Comparison of ENCODE assay signal across 12 mouse cellular contexts in genomic region chr10:58936441-58936860, GRCm38 (mm10).
A peak's percentile ranks its signal among the peaks of the same experiment; 100 is the strongest.
DNase-seq lines count a peak whose midpoint lies in the region; ATAC-seq lines count a peak whose summit lies in the region.
"Had no signal": no experiment of that assay in that cellular context is flagged by ENCODE, and none has a peak within 500 bp of the region (broad histone marks: within the 10 kb centered on the region; RNA-seq: fewer than 3 reads in every experiment).

No protein-coding gene starts in this region.

- H3K4me3 ChIP-seq in embryonic facial prominence, embryonic 14.5 days (ENCODE audit: low read depth, low read length), result no peak overlapping the region
- no peak overlapping the region for H3K4me3 ChIP-seq in embryonic facial prominence, embryonic 10.5 days
- no peak overlapping the region for H3K4me3 ChIP-seq in stomach, embryonic 16.5 days (replicated peaks; ENCODE audit: low read length)
- H3K4me3 ChIP-seq: heart, embryonic 13.5 days; liver, embryonic 12.5 days; megakaryocyte, embryonic 14.5 days had no signal

- H3K9ac ChIP-seq in embryonic facial prominence, embryonic 14.5 days (ENCODE audit: low read depth, low read length), result no peak overlapping the region
- H3K9ac ChIP-seq in stomach, embryonic 16.5 days (ENCODE audit: low read length), result no peak overlapping the region
- H3K9ac ChIP-seq: heart, embryonic 13.5 days; liver, embryonic 12.5 days had no signal

- H3K4me1 ChIP-seq in embryonic facial prominence, embryonic 14.5 days (ENCODE audit: control insufficient read depth, insufficient read depth, low read length), result 0 out of 2 replicates have a peak, but pooled peaks cover 18% of the 10 kb centered on the region
- peaks cover 20% of the 10 kb centered on the region for H3K4me1 ChIP-seq in embryonic facial prominence, embryonic 10.5 days
- peaks cover 17% of the 10 kb centered on the region; the same call in 1 of the 2 replicates for H3K4me1 ChIP-seq in stomach, embryonic 16.5 days (ENCODE audit: control insufficient read depth, insufficient read depth, low read length)
- H3K4me1 ChIP-seq: liver, embryonic 12.5 days; megakaryocyte, embryonic 14.5 days had no signal

- no peak for ATAC-seq in embryonic facial prominence, embryonic 14.5 days (ENCODE audit: low read depth)
- ATAC-seq in stomach, embryonic 16.5 days (ENCODE audit: insufficient read depth, low FRiP score), result peak; percentile 69; the same call in 1 of the 2 replicates
- ATAC-seq: liver, embryonic 12.5 days had no signal

- no peak overlapping the region for H3K27ac ChIP-seq in embryonic facial prominence, embryonic 14.5 days (replicated peaks; ENCODE audit: low read depth, low read length)
- no peak overlapping the region for H3K27ac ChIP-seq in embryonic facial prominence, embryonic 10.5 days (replicated peaks)
- no peak overlapping the region for H3K27ac ChIP-seq in stomach, embryonic 16.5 days (ENCODE audit: low read length)
- H3K27ac ChIP-seq: heart, embryonic 13.5 days; liver, embryonic 12.5 days had no signal

- no peaks in the 10 kb centered on the region for H3K9me3 ChIP-seq in embryonic facial prominence, embryonic 14.5 days (ENCODE audit: control insufficient read depth, low read length)
- no peaks in the 10 kb centered on the region for H3K9me3 ChIP-seq in embryonic facial prominence, embryonic 10.5 days
- no peaks in the 10 kb centered on the region for H3K9me3 ChIP-seq in stomach, embryonic 16.5 days (replicated peaks; ENCODE audit: control insufficient read depth, low read length)
- H3K9me3 ChIP-seq: liver, embryonic 12.5 days; megakaryocyte, embryonic 14.5 days had no signal

- DNase-seq in embryonic facial prominence, embryonic 14.5 days (ENCODE audit: low spot score), result peak; percentile 39
- no peak for DNase-seq in embryonic facial prominence, embryonic 10.5 days (ENCODE audit: low spot score)
- peak; percentile 45 for DNase-seq in layer of hippocampus, adult 9-11 months
- no peak for DNase-seq in layer of hippocampus, postnatal 36 days
- peak; percentile 40 for DNase-seq in retina, postnatal 1 day
- no peak for DNase-seq in retina, embryonic 14.5 days (ENCODE audit: low spot score)
- no peak for DNase-seq in adrenal gland, adult 8-10 months
- DNase-seq: thymus, adult 2 months had no signal

- H3K27me3 ChIP-seq in embryonic facial prominence, embryonic 14.5 days (replicated peaks; ENCODE audit: control insufficient read depth, insufficient read depth, low read length), result 0 out of 2 replicates have a peak, but pooled peaks cover 3% of the 10 kb centered on the region
- H3K27me3 ChIP-seq in embryonic facial prominence, embryonic 10.5 days (replicated peaks; ENCODE audit: low read depth, poor library complexity, severe bottlenecking), result no peaks in the 10 kb centered on the region
- no peaks in the 10 kb centered on the region for H3K27me3 ChIP-seq in stomach, embryonic 16.5 days (ENCODE audit: control insufficient read depth, insufficient read depth, low read length)
- H3K27me3 ChIP-seq: liver, embryonic 12.5 days had no signal

- no peaks in the 10 kb centered on the region for H3K36me3 ChIP-seq in embryonic facial prominence, embryonic 14.5 days (ENCODE audit: control insufficient read depth, insufficient read depth, low read length)
- no peaks in the 10 kb centered on the region for H3K36me3 ChIP-seq in embryonic facial prominence, embryonic 10.5 days (replicated peaks)
- H3K36me3 ChIP-seq in stomach, embryonic 16.5 days (ENCODE audit: control insufficient read depth, insufficient read depth, low read length), result no peaks in the 10 kb centered on the region
- H3K36me3 ChIP-seq: heart, embryonic 13.5 days; liver, embryonic 12.5 days had no signal

- WGBS in embryonic facial prominence, embryonic 14.5 days, result 59% methylated on average over 9 of the region's 9 CpGs
- 82% methylated on average over 9 of the region's 9 CpGs for WGBS in embryonic facial prominence, embryonic 10.5 days
- 37% methylated on average over 9 of the region's 9 CpGs for WGBS in stomach, embryonic 16.5 days

- H3K4me2 ChIP-seq in embryonic facial prominence, embryonic 14.5 days (ENCODE audit: low read depth, low read length), result no peak overlapping the region
- no peak overlapping the region for H3K4me2 ChIP-seq in stomach, embryonic 16.5 days (ENCODE audit: low read depth, low read length)
- H3K4me2 ChIP-seq: heart, embryonic 13.5 days; liver, embryonic 12.5 days had no signal

Comparison
In these comparisons a context has a peak if more than half of its experiments do, and no peak if none do; other contexts are left out.
1. DNase-seq: peak in embryonic facial prominence, embryonic 14.5 days (single experiment), layer of hippocampus, adult 9-11 months (single experiment) and retina, postnatal 1 day (single experiment); none in embryonic facial prominence, embryonic 10.5 days (single experiment), layer of hippocampus, postnatal 36 days (0 of 2), retina, embryonic 14.5 days (single experiment) and adrenal gland, adult 8-10 months (single experiment).